Mouse (Mus musculus) activated CD4-positive, CD25-positive, alpha-beta regulatory T cell, adult 4 months (primary cell): ENCODE results near the gene Cdipt. TPM values are rescaled to one million over a fixed set of nuclear protein-coding genes. Genes with fewer than 3 reads are reported as not detected.

Source experiments
- ATAC-seq: one replicate; pipeline ENCODE4 v1.8.0; 2017
- polyA plus RNA-seq, 2 experiments: library from polyadenylated mRNA; unstranded; fragments of 100-300 nt; shearing (Covaris generic); gene quantifications; one replicate each; pipeline ENCODE4 v1.2.1; 2017

Cdipt gene
- polyA plus RNA-seq = 100 to 1,000 TPM; 119 to 136 TPM

- ATAC-seq = no peak
Measured at GRCm38 (mm10) chr7:126975893-126975949, at the start of gene Cdipt. Gene Cdipt (plus strand): TSS chr7:126975914.

- ATAC-seq = no peak
Measured at GRCm38 (mm10) chr7:126926299-126926698, 49.4 kb upstream of the Cdipt start.

- ATAC-seq = peak; percentile 91
Measured at GRCm38 (mm10) chr7:126928384-126929037, 47.2 kb upstream of the Cdipt start, which contains the start of gene Kctd13. Gene Kctd13 (plus strand): TSS chr7:126928879.

GRCm38 (mm10) chr7:126929046-126929445 is 46.7 kb upstream of the Cdipt start:
- ATAC-seq = peak; percentile 22

GRCm38 (mm10) chr7:126932652-126933051 is 43.1 kb upstream of the Cdipt start:
- no peak for ATAC-seq

GRCm38 (mm10) chr7:126941171-126941570 is 34.5 kb upstream of the Cdipt start:
- no peak for ATAC-seq

- ATAC-seq = no peak
Measured at GRCm38 (mm10) chr7:126941801-126942200, 33.9 kb upstream of the Cdipt start.

GRCm38 (mm10) chr7:126946530-126946929 is 29.2 kb upstream of the Cdipt start:
- no peak for ATAC-seq

- ATAC-seq = no peak
Measured at GRCm38 (mm10) chr7:126948626-126949025, 27.1 kb upstream of the Cdipt start.

- ATAC-seq = no peak
Measured at GRCm38 (mm10) chr7:126949403-126949792, 26.3 kb upstream of the Cdipt start, which contains the start of gene Asphd1. Gene Asphd1 (minus strand): TSS chr7:126949582.

GRCm38 (mm10) chr7:126949793-126950646 is 25.7 kb upstream of the Cdipt start, which contains the start of gene Sez6l2:
Gene Sez6l2 (plus strand): TSS chr7:126950563.
- peak; percentile 74 for ATAC-seq

- no peak for ATAC-seq
Measured at GRCm38 (mm10) chr7:126950647-126951615, 24.8 kb upstream of the Cdipt start.

- no peak for ATAC-seq
Measured at GRCm38 (mm10) chr7:126951741-126952140, 24.0 kb upstream of the Cdipt start.

- ATAC-seq = no peak
Measured at GRCm38 (mm10) chr7:126952646-126953045, 23.1 kb upstream of the Cdipt start.

- no peak for ATAC-seq
Measured at GRCm38 (mm10) chr7:126955125-126955524, 20.6 kb upstream of the Cdipt start.

GRCm38 (mm10) chr7:126959780-126960179 is 15.9 kb upstream of the Cdipt start:
- no peak for ATAC-seq

- ATAC-seq = no peak
Measured at GRCm38 (mm10) chr7:126961095-126961494, 14.6 kb upstream of the Cdipt start.

- ATAC-seq = no peak
Measured at GRCm38 (mm10) chr7:126961965-126962364, 13.7 kb upstream of the Cdipt start.

GRCm38 (mm10) chr7:126963548-126964286 is 12.0 kb upstream of the Cdipt start:
- ATAC-seq = no peak

GRCm38 (mm10) chr7:126965568-126965967 is 10.1 kb upstream of the Cdipt start:
- ATAC-seq = no peak

- ATAC-seq = no peak
Measured at GRCm38 (mm10) chr7:126967361-126967760, 8.4 kb upstream of the Cdipt start.

- no peak for ATAC-seq
Measured at GRCm38 (mm10) chr7:126975493-126975892, 221 bp upstream of the Cdipt start.
